Mouse (Mus musculus): ENCODE data around the gene Tanc1. TPM values are rescaled to one million over a fixed set of nuclear protein-coding genes. Genes with fewer than 3 reads are reported as not detected.
A peak's percentile ranks its signal among the peaks of the same experiment; 100 is the strongest.

Tanc1 gene
- polyA plus RNA-seq, 1 experiment = 7.2 TPM

DNA sequence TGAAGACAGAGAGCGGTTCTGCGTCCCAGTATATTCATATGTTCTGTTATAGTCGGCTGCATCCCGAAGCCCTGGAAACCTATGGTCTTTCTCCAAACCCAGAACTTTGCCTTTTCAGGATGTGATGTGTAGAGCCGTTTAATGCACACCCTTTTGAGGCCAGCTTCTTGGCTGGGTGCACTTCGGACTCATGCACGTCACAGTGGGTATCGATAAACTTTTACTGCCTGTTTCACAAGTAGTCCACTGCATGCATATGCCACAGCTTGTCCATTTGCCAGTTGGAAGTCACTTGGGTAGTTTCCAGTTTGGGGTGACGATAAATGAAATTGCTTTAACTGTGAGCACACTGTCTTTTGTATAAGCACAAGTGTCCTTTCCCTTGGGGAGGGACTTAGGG lies 135.9 kb downstream of the Tanc1 start:
- TF ChIP-seq CTCF (IDR thresholded peaks at IDR 0.05; ENCODE audit: borderline replicate concordance, extremely low read depth, insufficient read depth, insufficient read length) (no peak), POLR2A (IDR thresholded peaks at IDR 0.05; ENCODE audit: borderline replicate concordance, extremely low read depth, insufficient read depth, insufficient read length, poor library complexity, severe bottlenecking) (no peak)
- DNase-seq (ENCODE audit: low read depth) = no peak

DNA sequence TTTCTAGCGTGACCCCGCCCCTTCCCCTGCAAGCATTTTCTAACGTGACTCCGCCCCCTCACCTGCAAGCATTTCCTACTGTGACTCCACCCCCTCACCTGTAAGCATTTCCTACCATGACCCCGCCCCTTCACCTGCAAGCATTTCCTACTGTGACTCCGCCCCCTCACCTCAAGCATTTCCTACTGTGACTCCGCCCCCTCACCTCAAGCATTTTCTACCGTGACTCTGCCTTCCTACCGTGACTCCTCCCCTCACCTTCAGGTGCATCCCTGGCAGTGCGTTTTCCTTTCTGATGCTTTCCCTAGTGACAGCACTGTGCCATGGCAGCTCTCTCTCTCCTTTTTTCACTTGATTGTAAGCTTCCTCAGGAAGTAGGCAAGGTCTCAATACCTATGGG lies 137.5 kb downstream of the Tanc1 start:
- DNase-seq (ENCODE audit: low read depth) = no peak
- no peak for TF ChIP-seq CTCF (IDR thresholded peaks at IDR 0.05; ENCODE audit: borderline replicate concordance, extremely low read depth, insufficient read depth, insufficient read length)
- no peak for TF ChIP-seq POLR2A (IDR thresholded peaks at IDR 0.05; ENCODE audit: borderline replicate concordance, extremely low read depth, insufficient read depth, insufficient read length, poor library complexity, severe bottlenecking)

DNA sequence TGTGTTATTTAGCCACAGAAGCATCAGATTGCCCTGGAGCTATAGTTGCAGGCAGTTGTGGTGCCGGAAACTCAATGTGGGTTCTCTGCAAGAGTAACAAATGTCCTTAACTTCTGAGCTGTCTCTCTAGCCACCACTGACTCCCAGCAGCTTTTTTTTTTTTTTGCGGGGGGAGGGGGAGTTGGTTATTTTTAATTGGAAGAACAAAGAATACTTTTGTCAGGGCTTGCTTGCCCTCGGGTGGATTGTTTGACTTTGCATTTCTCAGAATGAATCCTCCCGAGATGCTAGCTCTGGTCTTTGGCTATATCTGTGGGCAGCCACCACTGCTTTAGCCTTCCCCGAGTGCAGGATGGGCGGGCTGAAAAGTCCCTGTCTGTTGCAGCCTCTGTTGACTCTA lies 139.3 kb downstream of the Tanc1 start:
- DNase-seq (ENCODE audit: low read depth) = no peak
- no peak for TF ChIP-seq POLR2A (IDR thresholded peaks at IDR 0.05; ENCODE audit: borderline replicate concordance, extremely low read depth, insufficient read depth, insufficient read length, poor library complexity, severe bottlenecking)
- no peak for TF ChIP-seq CTCF (IDR thresholded peaks at IDR 0.05; ENCODE audit: borderline replicate concordance, extremely low read depth, insufficient read depth, insufficient read length)

DNA sequence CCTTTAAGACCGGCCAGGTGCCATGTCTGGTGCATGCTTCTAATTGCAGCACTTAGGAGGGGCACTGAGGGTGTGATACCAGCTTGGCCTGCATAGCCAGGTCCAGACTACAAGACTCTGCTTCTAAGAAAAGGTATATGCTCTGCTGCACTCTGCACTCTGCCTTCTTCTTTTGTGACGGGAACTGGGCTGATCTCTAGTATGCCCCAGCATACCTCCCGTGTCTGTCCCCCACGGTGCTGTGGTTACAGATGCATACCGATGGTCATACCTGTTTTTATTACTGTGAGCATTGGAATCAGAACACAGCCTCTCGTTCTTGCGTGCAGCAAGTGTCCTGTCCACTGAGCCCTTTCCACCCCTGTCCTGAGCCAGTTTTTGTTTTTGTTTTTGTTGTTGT lies 140.3 kb downstream of the Tanc1 start:
- DNase-seq (ENCODE audit: low read depth) = no peak
- TF ChIP-seq CTCF (IDR thresholded peaks at IDR 0.05; ENCODE audit: borderline replicate concordance, extremely low read depth, insufficient read depth, insufficient read length) (no peak), POLR2A (IDR thresholded peaks at IDR 0.05; ENCODE audit: borderline replicate concordance, extremely low read depth, insufficient read depth, insufficient read length, poor library complexity, severe bottlenecking) (no peak)

DNA sequence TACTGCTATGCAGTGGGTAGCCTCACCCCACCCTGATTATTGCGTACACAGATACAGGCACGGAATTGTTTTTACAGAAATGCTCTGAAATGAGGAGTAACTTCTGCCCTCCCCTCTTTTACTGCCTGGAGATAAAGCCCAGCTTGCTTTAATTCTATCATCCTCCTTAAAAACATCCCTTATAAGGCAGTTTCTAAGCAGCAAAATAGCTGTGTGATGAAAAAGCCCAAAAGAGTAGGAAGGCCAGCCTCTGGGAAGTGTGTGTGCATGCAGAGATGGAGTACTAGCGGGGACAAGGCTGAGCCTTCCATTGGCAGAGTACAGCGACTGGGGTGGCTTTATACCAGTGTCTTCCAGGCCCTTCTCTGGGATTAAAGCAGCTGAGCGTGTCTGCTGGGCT lies 140.9 kb downstream of the Tanc1 start:
- TF ChIP-seq POLR2A (IDR thresholded peaks at IDR 0.05; ENCODE audit: borderline replicate concordance, extremely low read depth, insufficient read depth, insufficient read length, poor library complexity, severe bottlenecking) (no peak), CTCF (IDR thresholded peaks at IDR 0.05; ENCODE audit: borderline replicate concordance, extremely low read depth, insufficient read depth, insufficient read length) (no peak)
- DNase-seq (ENCODE audit: low read depth) = no peak

DNA sequence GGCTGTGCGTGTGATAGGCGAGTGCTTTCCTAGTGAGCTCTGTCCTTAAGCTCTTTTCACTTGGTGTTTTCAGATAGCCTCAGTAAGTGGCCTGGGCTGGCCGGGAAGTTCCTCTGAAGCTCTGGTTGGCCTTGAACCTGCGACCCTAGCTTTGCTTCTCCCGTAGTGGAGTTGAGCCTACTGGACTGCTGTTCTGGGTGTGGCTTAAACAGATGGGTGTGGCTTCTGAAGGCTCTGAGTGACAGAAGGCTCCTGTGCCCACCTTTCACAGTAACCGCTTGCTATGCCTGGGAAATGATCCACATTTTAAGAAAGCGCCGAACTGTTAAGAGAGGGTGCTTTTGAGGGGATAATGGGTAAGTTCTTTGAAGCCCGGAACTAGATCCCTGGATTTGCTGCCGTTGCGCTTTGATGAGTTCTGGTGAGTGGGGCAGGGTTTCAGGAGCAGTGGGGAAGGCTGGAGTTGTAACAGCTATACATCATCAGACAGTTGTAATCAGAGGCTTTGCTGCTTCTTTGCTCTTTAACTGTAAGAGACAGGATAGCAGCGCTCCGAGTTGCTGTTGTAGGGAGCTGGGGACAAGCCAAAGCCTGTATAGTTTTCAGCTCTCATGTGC lies 144.4 kb downstream of the Tanc1 start:
- TF ChIP-seq POLR2A (IDR thresholded peaks at IDR 0.05; ENCODE audit: borderline replicate concordance, extremely low read depth, insufficient read depth, insufficient read length, poor library complexity, severe bottlenecking) (no peak), CTCF (IDR thresholded peaks at IDR 0.05; ENCODE audit: borderline replicate concordance, extremely low read depth, insufficient read depth, insufficient read length) (no peak)
- no peak for DNase-seq (ENCODE audit: low read depth)

DNA sequence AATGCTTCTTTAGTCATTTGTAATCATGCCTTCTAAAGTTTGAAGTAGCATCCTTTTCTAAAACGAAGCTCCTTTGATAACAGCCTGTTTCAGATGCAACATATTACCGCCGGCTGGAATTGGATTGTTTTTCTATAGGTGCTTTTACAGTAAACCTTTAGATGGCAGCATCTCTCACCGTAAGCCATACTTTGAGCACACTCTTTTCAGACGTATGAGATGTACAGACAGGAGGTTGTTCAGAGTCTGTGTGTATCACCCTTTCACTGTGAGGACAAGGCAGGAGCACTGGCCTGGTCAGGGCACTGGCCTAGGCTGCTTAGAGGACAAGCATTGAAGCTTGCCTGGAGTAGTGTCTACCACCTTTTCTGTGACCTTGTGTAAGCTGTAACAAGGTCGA lies 145.2 kb downstream of the Tanc1 start:
- DNase-seq (ENCODE audit: low read depth) = peak; percentile 79
- TF ChIP-seq CTCF (IDR thresholded peaks at IDR 0.05; ENCODE audit: borderline replicate concordance, extremely low read depth, insufficient read depth, insufficient read length) (peak; percentile 24; the same call in 1 of the 2 replicates), POLR2A (IDR thresholded peaks at IDR 0.05; ENCODE audit: borderline replicate concordance, extremely low read depth, insufficient read depth, insufficient read length, poor library complexity, severe bottlenecking) (no peak)

DNA sequence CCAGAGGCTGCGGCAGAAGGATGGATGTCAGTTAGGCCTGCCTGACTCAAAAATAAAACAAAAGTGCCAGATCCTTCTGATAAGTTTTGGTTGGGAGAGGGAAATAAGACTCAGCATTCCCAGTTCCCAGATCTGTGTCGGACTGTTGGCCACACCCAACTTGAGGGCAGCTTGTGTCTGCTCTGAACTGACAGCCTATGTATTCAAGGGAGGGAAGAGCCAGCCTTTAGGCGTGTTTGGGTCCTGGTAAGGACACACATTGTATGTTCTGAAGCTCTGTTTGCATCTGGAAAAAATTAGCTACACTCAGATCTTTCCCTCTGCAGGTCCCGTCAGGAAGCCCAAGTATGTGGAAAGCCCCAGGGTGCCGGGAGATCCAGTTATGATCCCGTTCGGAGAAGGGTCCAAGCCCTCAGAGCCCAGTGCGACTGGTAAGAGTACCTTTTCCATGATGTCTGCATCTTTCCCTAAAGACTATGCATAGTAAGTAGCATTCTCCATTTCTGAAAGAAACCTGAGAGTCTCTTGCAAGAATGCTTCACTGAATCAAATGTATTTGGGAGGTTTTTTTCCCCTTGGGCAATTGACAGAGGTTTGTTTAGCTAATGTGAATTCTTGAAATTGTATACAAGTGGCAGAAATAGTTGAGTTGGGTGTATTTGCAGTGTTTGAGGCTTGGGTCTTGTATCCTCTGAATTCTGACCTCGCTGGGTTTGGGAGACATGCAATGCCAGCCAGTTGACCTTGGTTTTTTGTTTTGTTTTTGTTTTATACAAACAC lies 146.5 kb downstream of the Tanc1 start:
- TF ChIP-seq CTCF (IDR thresholded peaks at IDR 0.05; ENCODE audit: borderline replicate concordance, extremely low read depth, insufficient read depth, insufficient read length) (no peak), POLR2A (IDR thresholded peaks at IDR 0.05; ENCODE audit: borderline replicate concordance, extremely low read depth, insufficient read depth, insufficient read length, poor library complexity, severe bottlenecking) (no peak)
- DNase-seq (ENCODE audit: low read depth) = no peak

DNA sequence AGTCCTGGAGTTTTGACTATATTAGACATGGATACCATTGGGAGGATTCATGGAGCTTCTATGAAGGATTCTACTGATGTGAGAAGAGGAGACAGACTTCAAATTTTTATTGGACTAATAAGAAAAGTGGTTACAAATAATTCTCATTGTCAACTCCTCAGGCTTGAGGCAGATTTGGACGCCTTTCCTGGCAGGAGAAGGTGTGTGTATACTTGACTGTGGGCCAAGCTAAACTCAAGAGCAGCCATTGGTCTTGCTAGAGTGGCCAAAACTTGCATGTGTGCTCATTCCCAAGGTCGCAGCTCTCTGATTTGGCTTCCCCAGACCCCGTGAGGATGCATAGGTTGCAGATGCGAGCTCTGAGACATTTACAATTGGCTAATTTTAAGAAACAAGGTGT lies 148.9 kb downstream of the Tanc1 start:
- DNase-seq (ENCODE audit: low read depth) = no peak
- TF ChIP-seq CTCF (IDR thresholded peaks at IDR 0.05; ENCODE audit: borderline replicate concordance, extremely low read depth, insufficient read depth, insufficient read length) (no peak), POLR2A (IDR thresholded peaks at IDR 0.05; ENCODE audit: borderline replicate concordance, extremely low read depth, insufficient read depth, insufficient read length, poor library complexity, severe bottlenecking) (no peak)

DNA sequence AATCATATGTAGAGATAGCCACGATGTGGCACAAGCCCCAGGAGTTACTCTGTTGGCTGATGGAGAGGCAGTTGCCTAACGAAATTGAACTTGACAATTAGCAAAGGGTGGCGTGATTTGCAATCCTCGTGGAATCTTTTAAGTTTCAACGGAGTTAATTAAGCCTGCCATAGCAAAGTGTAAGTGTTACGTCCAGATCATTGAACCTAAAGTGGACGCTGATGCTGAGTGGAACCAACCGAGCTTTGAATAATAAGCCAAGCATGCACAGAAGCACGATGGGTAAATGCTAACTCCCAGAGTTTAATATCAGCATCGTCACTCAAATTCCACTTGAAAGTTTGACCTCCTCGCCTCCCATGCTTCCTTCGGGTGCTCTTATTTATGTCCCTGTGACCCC lies 149.3 kb downstream of the Tanc1 start:
- no peak for TF ChIP-seq CTCF (IDR thresholded peaks at IDR 0.05; ENCODE audit: borderline replicate concordance, extremely low read depth, insufficient read depth, insufficient read length)
- no peak for TF ChIP-seq POLR2A (IDR thresholded peaks at IDR 0.05; ENCODE audit: borderline replicate concordance, extremely low read depth, insufficient read depth, insufficient read length, poor library complexity, severe bottlenecking)
- DNase-seq (ENCODE audit: low read depth) = no peak

DNA sequence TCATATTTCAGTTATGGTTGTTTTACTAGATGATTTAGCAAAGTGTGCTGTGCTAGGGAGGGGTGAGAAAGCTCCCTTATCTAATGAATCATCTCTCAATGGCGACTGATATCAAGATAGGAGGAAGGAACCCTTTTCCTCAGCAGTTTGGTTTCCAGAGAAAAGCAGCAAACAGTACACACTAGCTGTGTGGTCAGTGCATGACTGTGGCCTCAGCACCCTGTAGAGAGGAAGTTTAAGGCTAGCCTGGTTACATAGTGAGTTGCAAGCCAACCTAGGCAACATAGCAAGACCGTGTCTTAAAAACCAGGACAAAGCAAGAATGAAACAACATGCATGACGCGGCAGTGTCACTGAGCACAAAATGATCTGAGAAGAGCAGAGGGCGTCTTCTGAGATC lies 150.4 kb downstream of the Tanc1 start:
- DNase-seq (ENCODE audit: low read depth) = no peak
- TF ChIP-seq POLR2A (IDR thresholded peaks at IDR 0.05; ENCODE audit: borderline replicate concordance, extremely low read depth, insufficient read depth, insufficient read length, poor library complexity, severe bottlenecking) (no peak), CTCF (IDR thresholded peaks at IDR 0.05; ENCODE audit: borderline replicate concordance, extremely low read depth, insufficient read depth, insufficient read length) (no peak)

DNA sequence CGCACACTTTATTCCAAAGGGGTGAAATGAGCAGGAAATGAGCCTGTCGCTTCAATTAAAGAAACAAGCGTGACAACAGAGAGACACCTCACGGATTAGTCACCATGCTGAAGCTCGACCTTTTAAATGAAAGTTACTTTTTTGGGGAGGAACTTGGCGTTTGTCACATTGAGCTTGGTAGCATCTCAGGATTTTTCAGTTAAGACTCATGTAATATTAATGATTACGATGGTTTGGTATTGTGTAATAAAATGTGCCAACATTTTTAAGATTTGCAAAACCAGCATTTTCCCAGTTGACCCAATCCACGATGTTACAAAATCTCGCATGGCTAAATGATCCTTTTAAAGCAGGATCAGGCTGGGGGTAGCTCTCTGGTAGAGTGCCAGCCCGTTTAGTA lies 153.8 kb downstream of the Tanc1 start:
- TF ChIP-seq POLR2A (IDR thresholded peaks at IDR 0.05; ENCODE audit: borderline replicate concordance, extremely low read depth, insufficient read depth, insufficient read length, poor library complexity, severe bottlenecking) (no peak), CTCF (IDR thresholded peaks at IDR 0.05; ENCODE audit: borderline replicate concordance, extremely low read depth, insufficient read depth, insufficient read length) (no peak)
- no peak for DNase-seq (ENCODE audit: low read depth)

Measured in brain, embryonic 14.5 days (tissue).